Mouse (Mus musculus): Measurements from ENCODE around the gene Rdh5. TPM values are rescaled to one million over a fixed set of nuclear protein-coding genes. Genes with fewer than 3 reads are reported as not detected.
A peak's percentile ranks its signal among the peaks of the same experiment; 100 is the strongest.

The Rdh5 gene
- polyA plus RNA-seq, 1 experiment, result 24.5 TPM

DNA sequence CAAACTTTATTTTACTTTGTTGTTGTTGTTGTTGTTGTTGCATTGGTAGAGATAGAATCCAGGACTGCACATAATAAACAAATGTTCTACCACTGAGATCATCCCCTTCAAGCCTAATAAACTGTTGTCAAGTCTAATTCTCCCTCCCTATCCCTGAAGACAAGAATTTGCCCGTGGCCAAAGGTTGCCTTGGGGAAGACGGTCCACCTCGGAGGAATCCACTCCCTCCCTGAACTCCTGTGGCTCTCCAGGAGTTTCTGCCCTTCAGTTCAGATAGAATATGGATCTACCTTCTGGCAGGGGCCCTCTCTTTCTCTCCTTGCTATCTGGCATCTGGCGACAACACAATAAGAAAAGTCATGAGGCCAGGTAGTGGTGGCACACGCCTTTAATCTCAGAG, 17.9 kb downstream of the Rdh5 start:
- no peak for DNase-seq (ENCODE audit: low read depth)

DNA sequence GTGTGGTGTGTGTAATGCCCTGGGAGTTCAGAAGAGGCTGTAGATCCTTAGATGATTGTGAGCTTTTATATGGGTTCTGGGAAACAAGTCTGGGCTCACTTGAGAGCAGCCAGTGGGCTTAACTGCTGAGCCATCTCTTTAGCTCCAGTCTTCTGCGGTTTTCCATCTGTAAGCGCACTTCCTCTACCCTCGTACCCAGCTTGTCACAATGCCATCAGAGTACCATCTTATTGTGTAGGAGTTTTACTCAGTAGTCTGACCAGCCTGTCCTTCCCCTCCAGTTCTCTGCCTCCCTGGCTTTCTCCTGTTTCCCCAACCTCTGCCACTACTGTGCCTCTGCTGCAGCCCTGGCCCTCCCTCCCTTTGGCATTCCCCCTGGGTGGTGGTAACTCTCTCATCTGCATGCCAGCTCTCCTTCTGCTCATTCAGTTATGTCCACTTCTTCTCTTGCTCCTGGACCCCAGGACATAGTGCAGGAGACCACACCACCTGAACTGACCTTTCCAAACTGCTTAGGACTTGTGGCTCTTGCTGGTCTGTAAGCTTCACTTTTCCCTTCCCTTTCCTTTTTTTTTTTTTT, 20.2 kb downstream of the Rdh5 start:
- DNase-seq (ENCODE audit: low read depth), result no peak

DNA sequence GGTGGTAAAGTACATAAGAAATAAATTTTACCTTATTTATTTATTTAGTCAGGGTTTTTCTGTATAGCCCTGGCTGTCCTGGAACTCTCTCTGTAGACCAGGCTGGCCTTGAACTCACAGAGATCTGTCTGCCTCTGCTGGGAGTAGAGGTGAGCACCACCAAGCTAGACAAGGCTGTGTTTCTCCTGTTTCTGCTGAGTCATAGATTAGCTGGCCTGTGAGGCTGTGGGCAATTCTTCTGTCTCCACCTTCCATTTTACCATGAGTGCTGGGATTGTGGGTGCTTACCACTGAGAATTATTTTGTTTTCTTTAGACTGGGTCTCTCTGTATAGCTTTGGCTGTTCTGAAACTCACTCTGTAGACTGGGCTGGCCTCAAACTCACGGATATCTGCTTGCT, 21.3 kb downstream of the Rdh5 start:
- no peak for DNase-seq (ENCODE audit: low read depth)

DNA sequence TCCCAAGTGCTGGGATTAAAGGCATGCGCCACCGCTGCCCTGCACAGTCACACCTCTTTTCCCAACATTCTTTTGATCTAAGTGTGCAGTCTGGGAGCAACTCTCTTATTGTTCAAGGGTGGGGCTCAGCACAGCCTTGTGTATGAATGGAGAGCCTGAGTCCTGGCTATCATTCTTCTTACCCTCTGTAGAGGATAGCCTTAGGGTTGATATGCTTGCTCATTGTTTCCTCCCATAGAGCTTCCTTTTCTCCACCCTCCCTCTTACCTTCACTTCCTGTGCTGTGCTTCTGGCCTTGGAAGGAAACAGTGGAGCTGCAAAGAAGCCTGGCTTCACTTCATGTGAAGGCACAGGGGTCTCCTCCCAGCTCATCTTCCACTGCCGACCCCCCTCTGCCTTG, 22.0 kb downstream of the Rdh5 start, which contains the start of gene Cd63:
Cd63 (plus strand) TSS at position 292 of the 400 bp plus-strand sequence.
- DNase-seq (ENCODE audit: low read depth), result no peak

DNA sequence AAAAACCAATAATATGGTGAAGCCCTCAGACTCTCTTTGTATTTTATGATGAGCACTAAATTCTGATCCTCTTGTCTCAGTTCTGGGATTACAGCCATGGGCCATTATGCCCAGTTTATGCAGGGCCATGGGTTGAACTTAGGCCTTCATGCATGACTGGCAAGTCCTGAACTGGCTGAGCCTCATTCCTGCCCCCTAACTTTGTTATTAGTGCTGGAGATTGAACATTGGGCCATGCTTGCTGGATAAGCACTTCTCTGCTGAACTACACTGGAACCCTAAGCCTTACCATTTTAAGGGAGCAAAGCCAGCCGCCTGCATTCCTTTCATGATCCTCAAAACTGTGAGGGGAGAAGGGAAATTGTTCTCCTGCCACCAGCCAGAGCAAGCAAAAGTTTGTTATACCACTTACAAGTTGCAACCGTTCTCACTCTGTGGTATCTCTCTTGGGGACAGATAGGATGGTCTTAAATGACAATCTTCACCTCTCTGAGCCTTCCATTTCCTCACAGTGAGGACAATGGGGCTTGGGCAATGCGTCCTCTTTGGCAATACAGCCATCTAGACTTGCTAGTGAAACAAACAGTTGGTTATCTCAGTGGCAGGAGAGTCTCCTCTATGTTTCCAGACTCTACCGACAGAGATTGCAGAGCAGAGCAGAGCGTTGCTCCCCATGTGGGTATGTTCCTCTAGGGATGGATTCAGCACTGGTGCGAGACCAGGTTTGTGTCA, 22.8 kb downstream of the Rdh5 start:
- DNase-seq (ENCODE audit: low read depth), result no peak

DNA sequence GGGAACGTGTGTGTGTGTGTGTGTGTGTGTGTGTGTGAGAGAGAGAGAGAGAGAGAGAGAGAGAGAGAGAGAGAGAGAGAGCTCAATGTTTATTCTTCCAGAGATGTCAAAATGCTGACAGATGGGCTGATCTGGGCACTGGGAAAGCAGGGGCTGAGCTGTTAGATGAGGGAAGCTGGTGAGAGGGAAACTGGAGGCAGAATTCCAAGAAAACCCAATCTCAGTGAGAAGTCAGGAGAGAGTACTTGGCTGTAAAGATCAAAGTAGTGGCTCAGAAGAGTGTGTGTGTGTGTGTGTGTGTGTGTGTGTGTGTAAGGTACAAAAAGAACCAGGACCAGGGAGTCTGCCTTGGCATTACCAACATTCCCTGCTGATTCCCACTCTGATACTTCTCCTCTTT, 25.2 kb downstream of the Rdh5 start:
- no peak for DNase-seq (ENCODE audit: low read depth)

DNA sequence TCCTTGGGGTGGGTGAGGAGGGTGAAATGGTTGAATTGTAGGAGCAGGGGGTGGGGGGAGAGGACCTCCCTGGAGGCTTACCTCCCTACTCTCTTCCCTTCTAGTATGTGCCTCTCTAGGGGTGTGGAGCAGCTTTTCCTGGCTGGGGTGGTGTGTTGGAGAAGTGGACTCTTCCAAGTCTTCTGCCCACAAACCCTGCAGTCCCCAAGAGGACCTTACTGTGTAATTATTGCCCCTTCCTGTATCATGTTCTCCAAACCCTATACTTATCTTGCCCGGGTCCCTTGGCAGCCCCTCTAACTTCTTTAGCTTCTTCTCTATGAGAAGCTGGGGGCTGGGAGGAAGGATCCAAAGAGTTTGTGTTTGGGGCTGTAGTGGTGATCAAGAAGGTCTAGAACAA, 25.9 kb downstream of the Rdh5 start:
- DNase-seq (ENCODE audit: low read depth), result no peak

DNA sequence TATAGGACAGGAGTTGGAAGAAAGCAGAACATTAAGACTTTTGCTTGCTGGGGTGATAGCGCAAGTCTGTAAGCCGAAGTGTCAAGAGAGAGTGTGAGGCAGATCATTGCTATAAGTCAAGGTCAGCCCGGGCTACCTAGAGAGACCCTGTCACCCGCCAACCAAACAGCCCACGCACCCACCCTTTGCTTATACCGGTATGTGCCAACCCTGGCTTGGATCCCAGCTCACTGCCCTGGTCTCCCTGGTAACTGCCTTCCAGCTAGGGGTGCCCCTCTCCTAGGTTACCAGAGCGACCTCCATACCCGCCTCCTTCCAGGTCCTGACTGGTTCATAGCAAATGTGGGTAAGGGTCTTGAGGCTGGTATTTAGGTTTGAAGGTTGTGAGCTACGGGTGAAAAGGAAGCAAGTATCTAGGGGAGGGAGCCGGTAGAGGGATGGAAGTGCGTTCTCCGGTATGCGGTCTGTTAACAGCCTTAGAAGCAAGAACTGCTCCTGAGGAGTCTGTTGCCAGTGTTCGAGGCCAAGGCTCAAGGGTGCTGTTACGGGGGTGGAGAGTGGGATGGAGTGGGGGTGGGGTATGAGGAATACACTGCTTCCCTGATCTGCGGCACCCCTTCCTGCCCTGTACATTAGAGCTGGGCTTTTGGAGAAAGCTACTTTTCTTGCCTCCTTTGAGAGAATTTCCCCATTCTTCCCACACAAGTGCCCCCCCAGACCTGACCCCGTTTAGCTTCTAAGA, 26.6 kb downstream of the Rdh5 start:
- no peak for DNase-seq (ENCODE audit: low read depth)

DNA sequence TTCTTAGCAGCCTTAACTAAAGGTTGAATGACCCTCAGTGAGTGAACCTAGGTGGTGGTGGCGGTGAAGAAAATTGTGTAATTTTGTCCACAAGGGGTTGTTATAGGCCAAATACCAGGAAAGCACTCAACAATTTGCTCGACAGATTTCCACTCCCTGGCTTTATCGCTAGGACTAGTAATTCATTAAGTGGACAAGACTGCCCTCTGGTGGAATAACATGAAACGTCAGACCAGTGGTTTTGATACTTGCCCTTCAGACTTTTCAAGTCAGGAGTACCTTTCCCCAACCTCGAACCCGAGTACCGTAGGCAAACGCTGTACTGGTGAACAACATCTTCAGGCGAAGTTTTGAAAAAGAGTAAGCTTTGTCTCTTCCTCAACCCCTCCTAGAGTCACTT, 27.3 kb downstream of the Rdh5 start:
- DNase-seq (ENCODE audit: low read depth), result no peak

DNA sequence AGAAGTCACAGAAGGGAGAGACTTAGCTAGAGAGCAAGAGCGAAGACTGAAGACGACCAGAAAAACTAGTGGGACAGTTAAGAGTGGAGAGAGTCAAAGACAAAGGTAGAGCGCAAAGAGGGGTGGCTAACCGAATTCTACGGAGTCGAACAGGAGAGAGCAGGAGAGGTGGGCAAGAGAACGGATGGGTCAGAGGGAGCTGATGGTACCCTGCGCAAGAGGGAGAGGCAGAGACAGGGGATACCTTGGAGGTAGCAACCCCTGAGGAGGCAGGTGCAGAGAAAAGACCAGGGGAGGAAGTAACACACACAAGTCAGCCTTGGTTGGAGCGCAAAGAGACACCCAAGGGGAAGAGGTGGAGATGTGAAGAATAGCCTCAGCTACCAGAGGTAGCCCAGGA, 30.4 kb downstream of the Rdh5 start:
- DNase-seq (ENCODE audit: low read depth), result no peak

DNA sequence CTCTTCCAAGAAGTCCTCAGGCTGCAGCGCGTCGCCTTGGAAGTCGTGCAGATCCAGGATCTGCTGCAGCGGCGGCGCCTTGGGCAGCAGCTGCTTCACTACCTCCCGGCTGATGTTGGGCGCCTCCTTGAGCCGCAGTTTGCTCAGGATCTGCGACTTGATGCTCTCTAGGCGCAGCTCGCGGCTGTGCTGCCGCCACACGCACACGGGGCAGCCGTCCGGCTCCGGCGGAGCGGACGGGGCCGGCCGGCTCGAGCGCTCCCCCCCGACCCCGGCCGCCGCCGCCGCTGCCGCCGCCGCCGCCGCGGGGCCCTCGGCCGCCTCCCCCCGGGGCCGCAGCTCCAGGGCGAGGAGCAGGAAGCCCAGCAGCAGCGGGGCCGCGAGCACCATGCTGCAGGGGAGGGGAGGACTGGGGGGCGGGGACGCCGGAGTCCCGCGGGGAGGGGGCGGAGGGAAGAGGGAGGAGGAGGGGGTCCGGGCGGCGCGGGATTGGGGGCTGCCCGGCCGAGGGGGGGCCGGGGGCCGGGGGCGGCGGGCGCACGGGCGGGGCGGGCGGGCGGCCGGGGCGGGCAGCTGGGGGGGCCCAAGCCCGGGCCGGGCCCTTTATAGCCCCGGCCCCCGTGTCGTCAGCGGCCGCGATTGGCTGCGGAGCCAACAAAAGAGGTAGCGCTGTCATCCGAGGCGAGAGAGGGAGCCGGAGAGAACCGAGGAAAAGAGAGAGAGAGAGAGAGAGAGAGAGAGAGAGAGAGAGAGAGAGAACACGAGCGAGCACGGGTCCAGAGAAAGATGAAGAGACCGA, 31.2 kb downstream of the Rdh5 start, which contains the start of gene Gdf11:
Gdf11 (minus strand) TSS at position 423 of the 799 bp plus-strand sequence.
- no peak for DNase-seq (ENCODE audit: low read depth)

DNA sequence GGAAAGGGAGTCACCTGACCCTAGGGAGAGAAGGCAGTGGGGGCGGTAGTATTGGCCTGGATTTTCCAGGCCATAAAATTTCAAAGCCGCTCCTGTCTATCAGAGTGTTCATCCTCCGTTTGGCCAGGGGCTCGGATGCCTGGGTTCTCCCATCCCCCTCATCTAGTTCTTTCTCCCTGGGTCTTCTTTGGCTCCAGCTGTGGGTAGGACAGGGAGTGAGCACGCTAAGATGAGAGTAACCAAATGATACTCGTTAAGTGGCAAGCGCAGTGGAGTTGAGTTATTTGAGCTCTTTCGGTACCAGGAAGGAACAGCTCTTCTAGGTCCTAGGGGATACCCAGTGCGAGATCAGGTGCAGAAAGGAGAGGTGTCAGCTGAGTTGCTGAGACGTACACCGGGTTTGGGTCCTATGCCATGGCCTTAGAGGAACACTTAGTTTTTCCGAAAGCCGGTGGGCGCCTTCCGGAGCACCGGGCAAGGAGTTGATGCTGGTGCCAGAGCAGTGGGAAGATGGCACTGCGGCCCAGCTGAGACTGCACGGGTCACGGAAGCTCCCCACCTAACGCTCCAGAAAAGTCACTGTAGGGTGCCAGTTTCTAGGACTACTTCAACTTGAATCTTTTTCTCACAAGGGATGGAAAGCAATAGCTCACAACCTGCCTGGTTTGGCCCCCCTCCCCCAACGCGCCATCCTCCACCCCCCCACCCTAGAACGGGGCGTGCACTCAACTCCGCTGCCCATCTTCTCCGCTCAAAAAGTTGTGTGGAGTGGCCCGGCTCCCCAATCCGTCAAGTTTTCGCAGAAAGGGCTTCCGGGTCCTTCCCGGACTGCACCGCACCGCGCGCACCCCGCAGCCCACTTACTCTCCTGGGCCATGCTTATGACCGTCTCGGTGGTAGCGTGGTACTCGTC, 32.0 kb downstream of the Rdh5 start:
- DNase-seq (ENCODE audit: low read depth), result no peak

DNA sequence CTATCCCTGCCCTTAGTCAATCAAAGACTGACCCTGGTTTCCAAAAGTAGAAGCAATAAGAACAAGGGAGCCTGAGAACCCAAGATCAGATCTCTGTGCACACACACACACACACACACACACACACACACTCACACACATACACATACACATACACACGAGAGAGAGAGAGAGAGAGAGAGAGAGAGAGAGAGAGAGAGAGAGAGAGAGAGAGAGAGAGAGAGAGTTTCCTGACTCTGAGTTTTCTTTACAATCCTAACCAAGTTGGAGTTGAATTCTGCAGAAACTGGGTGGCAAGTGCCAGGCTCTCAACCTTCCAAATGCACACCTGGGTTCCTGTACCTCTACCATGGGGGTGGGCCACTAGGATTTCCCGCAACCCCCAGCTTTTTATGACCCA, 32.8 kb downstream of the Rdh5 start:
- no peak for DNase-seq (ENCODE audit: low read depth)

DNA sequence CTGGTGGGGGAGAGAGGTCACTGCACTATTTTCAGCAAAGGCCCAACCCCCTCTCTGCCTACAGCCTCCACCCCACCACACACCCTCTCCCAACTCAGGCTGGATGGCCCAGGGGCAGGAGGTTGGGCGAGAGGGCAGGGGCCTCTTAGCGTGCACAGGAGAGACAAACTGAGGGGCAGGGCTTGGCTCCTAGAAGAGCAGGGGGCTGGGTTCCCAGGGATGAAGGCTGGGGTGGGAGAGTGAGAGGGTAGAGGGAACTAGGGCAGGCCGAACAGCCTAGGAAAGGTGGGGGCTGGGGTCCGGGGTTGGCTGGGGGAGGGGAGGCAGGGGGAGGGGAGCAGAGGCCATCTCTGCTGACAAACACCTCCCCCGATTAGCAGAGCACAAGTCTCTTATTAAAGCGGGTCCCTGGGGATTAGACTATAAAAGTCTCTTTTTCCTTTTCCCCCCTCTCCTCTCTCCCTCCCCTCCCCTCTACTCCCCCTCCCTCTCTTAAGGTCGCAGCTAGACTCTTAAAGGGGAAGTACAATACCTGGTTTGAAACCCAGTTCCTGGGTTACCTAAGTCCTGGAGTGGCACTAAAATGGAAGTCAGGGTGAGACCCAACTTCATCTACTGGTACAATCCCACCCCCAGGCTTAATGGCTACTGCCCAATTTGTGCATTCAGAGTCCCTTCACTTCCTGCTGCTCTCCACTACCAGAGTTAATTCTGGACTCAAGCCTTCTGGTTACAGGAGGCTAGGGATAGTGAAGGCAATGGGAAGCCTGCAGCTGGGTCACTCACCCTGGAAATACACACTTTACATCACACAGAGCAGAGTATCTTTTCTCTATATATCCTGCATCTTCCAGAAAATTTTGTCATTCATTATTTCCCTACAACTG, 33.5 kb downstream of the Rdh5 start:
- DNase-seq (ENCODE audit: low read depth), result no peak

DNA sequence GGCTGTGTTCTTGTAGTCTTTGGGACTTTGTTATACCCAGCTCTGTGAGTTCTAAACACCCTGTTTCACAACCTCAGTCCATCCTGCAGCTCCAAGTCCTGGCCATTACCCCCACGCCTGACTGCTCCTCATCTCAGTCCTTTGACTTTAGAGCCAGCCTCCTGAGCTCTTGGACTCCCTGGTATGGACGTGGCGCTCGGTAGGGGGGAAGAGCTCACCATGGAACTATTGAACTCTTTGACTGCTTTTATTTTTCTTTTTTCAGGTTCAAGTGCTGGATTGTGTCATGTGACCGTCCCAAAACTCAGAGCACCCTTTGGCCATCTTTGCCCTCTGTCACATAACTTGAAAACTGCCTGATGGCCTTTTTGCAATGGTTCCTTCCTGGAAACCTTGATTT, 40.6 kb downstream of the Rdh5 start:
- DNase-seq (ENCODE audit: low read depth), result no peak

DNA sequence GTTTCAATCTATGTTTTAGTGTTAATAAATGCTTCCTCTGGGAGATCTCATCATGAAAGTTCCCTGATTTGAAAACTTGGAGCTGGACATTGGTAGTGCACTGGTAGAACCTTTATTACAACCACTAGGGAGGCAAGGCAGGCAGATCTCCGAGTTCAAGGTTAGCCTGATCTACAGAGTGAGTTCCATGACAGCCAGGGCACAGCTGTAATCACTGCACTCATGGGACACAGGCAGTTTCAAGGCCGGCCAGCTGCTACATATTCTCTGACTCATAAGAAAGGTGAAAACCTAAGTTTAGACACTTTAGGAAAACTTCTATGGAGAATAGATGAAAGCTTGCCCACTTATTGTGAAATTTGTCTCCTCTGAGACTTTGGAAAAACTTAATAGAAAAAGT, 43.9 kb downstream of the Rdh5 start:
- DNase-seq (ENCODE audit: low read depth), result no peak

DNA sequence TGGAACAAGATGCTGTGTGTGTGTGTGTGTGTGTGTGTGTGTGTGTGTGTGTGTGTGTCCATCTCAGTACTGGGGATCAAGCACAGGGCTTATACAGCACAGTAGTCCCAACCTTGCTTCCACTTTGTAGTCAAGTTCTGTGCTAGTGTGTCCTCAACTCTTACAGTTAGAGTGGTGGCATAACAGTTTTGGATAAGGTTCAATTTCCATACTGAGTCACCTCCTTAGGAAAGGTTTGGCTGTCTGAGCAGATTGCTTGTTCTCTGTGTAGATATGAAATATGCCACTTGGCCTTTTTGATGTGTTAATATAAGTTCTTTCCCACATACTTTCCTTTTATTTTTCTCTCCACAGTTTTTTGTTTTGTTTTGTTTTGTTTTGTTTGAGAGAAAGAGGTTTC, 44.4 kb downstream of the Rdh5 start:
- DNase-seq (ENCODE audit: low read depth), result no peak

DNA sequence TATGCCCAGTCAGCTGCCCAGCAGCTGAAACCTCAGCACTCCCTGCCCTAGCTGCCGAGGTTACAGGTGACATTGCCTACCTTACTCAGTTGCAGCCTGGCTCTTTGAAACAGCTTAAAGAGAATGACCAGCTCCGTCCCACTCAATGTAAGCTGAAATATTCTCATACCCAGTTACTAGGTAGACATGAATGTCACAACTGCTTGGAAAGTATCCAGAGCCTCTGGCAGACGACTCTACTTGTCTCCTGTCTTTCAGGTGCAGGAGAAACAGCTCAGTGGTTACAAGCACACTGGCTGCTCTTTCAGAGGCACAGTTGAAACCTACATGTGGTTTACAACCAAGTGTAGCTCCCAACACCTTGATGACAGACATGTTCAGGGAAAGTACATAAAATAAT, 52.3 kb downstream of the Rdh5 start:
- peak; percentile 93 for DNase-seq (ENCODE audit: low read depth)

DNA sequence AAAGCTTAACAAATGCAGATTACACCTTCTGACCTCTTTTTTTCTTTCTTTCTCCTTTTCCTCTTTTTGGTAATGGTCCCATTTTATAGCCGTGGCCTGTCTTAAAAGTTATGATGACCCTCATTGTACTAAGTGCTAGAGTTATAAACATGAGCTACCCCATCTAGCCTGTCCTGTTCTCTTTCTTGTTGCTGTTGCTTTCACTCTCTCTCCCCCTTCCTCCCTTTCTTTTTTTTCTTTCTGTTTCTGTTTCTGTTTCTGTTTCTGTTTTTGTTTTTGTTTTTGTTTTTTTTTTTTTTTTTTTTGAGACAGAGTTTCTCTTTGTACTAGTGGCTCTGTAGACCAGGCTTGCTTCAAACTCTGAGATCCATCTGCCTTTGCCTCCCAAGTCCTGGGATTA, 56.2 kb downstream of the Rdh5 start:
- DNase-seq (ENCODE audit: low read depth), result no peak

DNA sequence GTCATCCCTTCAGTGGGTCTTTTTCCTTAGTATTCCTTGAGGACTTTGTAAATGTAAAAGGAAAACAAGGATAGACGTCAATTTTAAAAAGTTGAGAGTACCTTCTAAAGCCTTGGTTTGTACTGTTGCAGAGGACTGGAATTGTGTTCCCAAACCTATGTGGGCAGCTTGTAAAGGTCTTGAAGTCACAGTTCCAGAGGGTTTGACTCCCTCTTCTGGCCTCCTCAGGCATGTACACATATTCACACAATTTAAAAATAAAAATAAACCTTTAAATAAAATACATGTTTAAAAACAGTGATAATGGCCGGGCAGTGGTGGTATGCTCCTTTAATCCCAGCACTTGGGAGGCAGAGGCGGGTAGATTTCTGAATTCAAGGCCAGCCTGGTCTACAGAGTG, 56.6 kb downstream of the Rdh5 start:
- DNase-seq (ENCODE audit: low read depth), result no peak
